Mouse (Mus musculus) right cerebral cortex, postnatal 4 days (tissue): ENCODE results near the gene Llcfc1.

Experiments used
- DNase-seq: peaks from one replicate; pipeline ENCODE4 v3.0.0-alpha.2; 2022

The Llcfc1 gene

GRCm38 (mm10) chr6:41706275-41706674 is 22.0 kb downstream of the Llcfc1 start:
- DNase-seq = no peak

- no peak for DNase-seq
These were observed 26.1 kb downstream of the Llcfc1 start for GRCm38 (mm10) chr6:41710281-41710680.

DNA sequence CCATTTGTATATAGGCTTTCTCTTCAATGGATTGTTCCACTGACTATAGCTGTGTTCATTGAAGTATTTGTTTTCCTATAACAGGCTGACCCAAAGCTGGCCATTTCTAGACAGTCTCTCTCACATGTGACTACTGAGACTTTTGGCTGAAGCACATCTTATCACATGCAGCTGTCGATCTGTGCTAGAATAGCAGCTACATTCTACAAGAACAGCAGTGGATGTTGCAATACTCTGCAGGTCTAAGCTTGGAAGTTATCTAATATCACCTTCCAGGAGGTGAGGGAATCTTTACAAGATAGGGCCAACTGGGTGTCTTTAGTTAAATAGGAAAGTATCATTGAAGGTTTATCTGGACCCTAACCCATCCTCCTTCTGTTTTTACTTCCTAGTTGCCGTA is 37.2 kb downstream of the Llcfc1 start:
- DNase-seq = no peak

DNA sequence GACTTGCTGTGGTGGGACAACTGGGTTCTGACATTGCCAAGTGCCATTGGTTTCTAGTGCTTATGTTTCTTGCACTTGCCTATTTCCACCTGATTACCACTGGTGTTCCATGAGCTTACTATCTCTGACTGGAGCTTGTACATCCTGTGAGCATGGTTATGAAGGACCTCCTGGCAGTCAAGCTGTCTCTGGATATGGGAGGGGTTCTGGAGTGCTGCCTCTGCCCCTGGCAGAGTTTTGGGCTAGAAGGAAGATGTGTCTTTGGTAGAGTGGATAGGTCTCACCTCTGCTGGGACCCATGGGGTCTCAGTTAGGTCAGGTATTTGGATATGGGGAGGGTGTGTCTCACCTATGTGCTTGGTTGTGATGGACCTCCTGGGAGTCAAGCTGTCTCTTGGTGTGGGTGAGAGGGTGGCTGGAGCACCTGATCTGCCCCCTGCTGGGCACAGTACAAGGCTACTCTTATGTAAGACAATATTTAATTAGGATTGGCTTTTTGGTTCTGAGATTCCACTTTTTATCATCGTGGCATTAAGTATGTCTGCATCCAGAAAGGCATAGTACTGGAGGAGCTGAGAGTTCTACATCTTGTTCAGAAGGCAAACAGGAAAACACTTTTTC is 43.9 kb downstream of the Llcfc1 start:
- no peak for DNase-seq

DNA sequence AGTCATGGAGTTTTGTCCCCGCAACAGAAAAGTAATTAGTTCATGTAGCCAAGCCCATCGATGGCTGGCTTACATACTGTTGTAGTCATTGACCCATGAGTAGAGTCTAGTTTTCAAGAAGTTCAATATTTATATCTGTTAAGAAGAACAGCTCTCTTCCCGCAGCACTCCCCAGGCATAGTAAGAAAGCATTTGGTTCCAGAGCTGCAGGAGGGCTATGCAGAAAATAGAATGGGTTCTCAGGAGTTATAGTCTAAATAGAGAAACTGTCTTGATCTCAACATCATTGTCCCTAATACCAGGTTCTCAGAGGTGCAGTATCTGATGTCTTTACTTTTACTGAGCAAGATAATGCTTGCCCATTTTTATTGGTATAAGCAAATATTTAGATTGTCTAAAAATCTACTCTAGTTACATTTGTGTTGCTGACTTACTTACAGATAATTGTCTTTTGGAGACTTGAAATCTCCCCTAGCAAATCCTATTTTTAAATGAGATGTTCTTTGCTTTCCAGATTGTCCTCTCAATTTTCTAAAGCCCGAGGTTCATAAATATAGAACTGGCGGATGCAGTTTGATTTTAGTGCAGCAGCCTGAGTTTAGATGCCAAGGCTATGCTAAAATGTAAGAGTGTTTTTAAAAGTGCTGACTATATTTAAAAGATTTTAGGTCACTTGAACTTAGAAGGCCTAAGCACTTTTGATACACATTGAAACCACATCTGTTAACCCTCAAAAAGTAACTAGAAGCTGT is 50.7 kb downstream of the Llcfc1 start:
- no peak for DNase-seq
